Mouse (Mus musculus) forebrain, embryonic 13.5 days (tissue): ENCODE results near the gene Pheta1. TPM values are rescaled to one million over a fixed set of nuclear protein-coding genes. Genes with fewer than 3 reads are reported as not detected.

ENCODE experiments used
- ATAC-seq: fragments of 200-750 bp; cut with Nextera tagmentation; 2 replicates; pipeline ENCODE4 v1.8.0; 2017
- H3K27ac ChIP-seq: fragments of 300-500 bp; sonication (generic); 2 replicates; pipeline ENCODE4 v1.5.1; 2015; ENCODE audit warnings: inconsistent platforms, mild to moderate bottlenecking, moderate library complexity
- H3K27me3 ChIP-seq: fragments of 300-500 bp; sonication (generic); 2 replicates; pipeline ENCODE4 v1.6.1; 2015; ENCODE audit warnings: mild to moderate bottlenecking, inconsistent platforms
- H3K36me3 ChIP-seq: fragments of 300-500 bp; sonication (generic); 2 replicates; pipeline ENCODE4 v1.6.1; 2015; ENCODE audit warnings: mild to moderate bottlenecking, inconsistent platforms; ENCODE audit not compliant: poor library complexity, severe bottlenecking
- H3K4me1 ChIP-seq: fragments of 300-500 bp; sonication (generic); 2 replicates; pipeline ENCODE4 v1.6.1; 2015; ENCODE audit warnings: inconsistent platforms
- H3K4me2 ChIP-seq: fragments of 300-500 bp; sonication (generic); 2 replicates; pipeline ENCODE4 v1.6.1; 2015; ENCODE audit warnings: inconsistent platforms, mild to moderate bottlenecking, moderate library complexity
- H3K4me3 ChIP-seq: fragments of 300-500 bp; sonication (generic); 2 replicates; pipeline ENCODE4 v1.5.1; 2015; ENCODE audit warnings: mild to moderate bottlenecking, inconsistent platforms
- H3K9ac ChIP-seq: fragments of 300-500 bp; sonication (generic); 2 replicates; pipeline ENCODE4 v1.6.1; 2015; ENCODE audit warnings: mild to moderate bottlenecking, inconsistent platforms
- H3K9me3 ChIP-seq: fragments of 300-500 bp; sonication (generic); replicated peaks from 2 replicates; pipeline ENCODE4 v1.6.1; 2016; ENCODE audit warnings: inconsistent platforms
- WGBS: fragments of 180-500 bp; shearing (Covaris S2); methylation state at CpG from one replicate; pipeline ENCODE4 v1.1.7; 2015; 5-methylcytosine and 5-hydroxymethylcytosine counted together
- polyA plus RNA-seq: library from polyadenylated mRNA; unstranded; fragments of >200 nt; fragmentation: Nextera tagmentation; extraction: Ambion mirVana; gene quantifications from 2 replicates; pipeline ENCODE4 v1.2.1, GENCODE M21; 2015

Gene Pheta1
- polyA plus RNA-seq, 1 experiment from 2014 or later: 50.7 TPM

- H3K4me3 ChIP-seq: no peak overlapping the region
- H3K4me2 ChIP-seq: no peak overlapping the region
- no peaks in the 10 kb centered on the region for H3K9me3 ChIP-seq
- ATAC-seq: no peak
- H3K27me3 ChIP-seq: no peaks in the 10 kb centered on the region
- no peak overlapping the region for H3K9ac ChIP-seq
- H3K4me1 ChIP-seq: peaks cover 10% of the 10 kb centered on the region
- no peak overlapping the region for H3K27ac ChIP-seq
- peaks cover 35% of the 10 kb centered on the region for H3K36me3 ChIP-seq
- 84% methylated on average over 12 of the region's 12 CpGs for WGBS
These were observed 28.1 kb downstream of the Pheta1 start for GRCm38 (mm10) chr5:121876901-121877300.

- H3K27ac ChIP-seq: no peak overlapping the region
These were observed 29.9 kb downstream of the Pheta1 start for GRCm38 (mm10) chr5:121878703-121879102.

GRCm38 (mm10) chr5:121879211-121879610 lies 30.4 kb downstream of the Pheta1 start:
- no peaks in the 10 kb centered on the region for H3K9me3 ChIP-seq
- no peak for ATAC-seq
- H3K27me3 ChIP-seq: 0 out of 2 replicates have a peak, but pooled peaks cover 3% of the 10 kb centered on the region
- no peak overlapping the region for H3K4me2 ChIP-seq
- peaks cover 28% of the 10 kb centered on the region for H3K36me3 ChIP-seq
- no peak overlapping the region for H3K4me3 ChIP-seq
- 62% methylated on average over 6 of the region's 6 CpGs for WGBS
- H3K9ac ChIP-seq: no peak overlapping the region
- peaks cover 10% of the 10 kb centered on the region for H3K4me1 ChIP-seq
- H3K27ac ChIP-seq: no peak overlapping the region

More at GRCm38 (mm10) chr5:121878703-121879102, 29.9 kb downstream of the Pheta1 start:
- H3K36me3 ChIP-seq: peaks cover 30% of the 10 kb centered on the region
- 0 out of 2 replicates have a peak, but pooled peaks cover 2% of the 10 kb centered on the region for H3K27me3 ChIP-seq
- peaks cover 10% of the 10 kb centered on the region for H3K4me1 ChIP-seq
- H3K4me3 ChIP-seq: no peak overlapping the region
- 77% methylated on average over 17 of the region's 17 CpGs for WGBS
- ATAC-seq: no peak
- no peak overlapping the region for H3K9ac ChIP-seq
- no peak overlapping the region for H3K4me2 ChIP-seq
- H3K9me3 ChIP-seq: no peaks in the 10 kb centered on the region

GRCm38 (mm10) chr5:121883356-121883755 lies 34.6 kb downstream of the Pheta1 start:
- Histone ChIP-seq H3K4me3 (no peak overlapping the region), H3K4me1 (peaks cover 6% of the 10 kb centered on the region; the same call in 1 of the 2 replicates), H3K36me3 (peaks cover 22% of the 10 kb centered on the region), H3K4me2 (no peak overlapping the region), H3K9ac (no peak overlapping the region), H3K9me3 (peaks cover 5% of the 10 kb centered on the region; the same call in 1 of the 2 replicates), H3K27ac (no peak overlapping the region), H3K27me3 (0 out of 2 replicates have a peak, but pooled peaks cover 3% of the 10 kb centered on the region)
- no peak for ATAC-seq
- 82% methylated on average over 8 of the region's 8 CpGs for WGBS

GRCm38 (mm10) chr5:121889375-121889774 lies 40.6 kb downstream of the Pheta1 start:
- ATAC-seq: peak; percentile 70
- Histone ChIP-seq H3K36me3 (peaks cover 15% of the 10 kb centered on the region), H3K4me2 (no peak overlapping the region), H3K27ac (peak overlapping the region; percentile 86), H3K27me3 (peaks cover 13% of the 10 kb centered on the region), H3K4me1 (peaks cover 33% of the 10 kb centered on the region), H3K9ac (no peak overlapping the region; the same call in 1 of the 2 replicates), H3K4me3 (no peak overlapping the region), H3K9me3 (peaks cover 5% of the 10 kb centered on the region; the same call in 1 of the 2 replicates)
- 14% methylated on average over 13 of the region's 13 CpGs for WGBS

GRCm38 (mm10) chr5:121889819-121890362 lies 41.1 kb downstream of the Pheta1 start:
- 24% methylated on average over 9 of the region's 9 CpGs for WGBS
- no peak overlapping the region for H3K4me2 ChIP-seq
- peaks cover 13% of the 10 kb centered on the region for H3K27me3 ChIP-seq
- H3K9me3 ChIP-seq: peaks cover 5% of the 10 kb centered on the region; the same call in 1 of the 2 replicates
- H3K9ac ChIP-seq: 0 out of 2 replicates have a peak overlapping the region, but pooled peaks have one; percentile 30
- H3K4me3 ChIP-seq: no peak overlapping the region
- H3K36me3 ChIP-seq: peaks cover 15% of the 10 kb centered on the region
- peak overlapping the region; percentile 86 for H3K27ac ChIP-seq
- peaks cover 37% of the 10 kb centered on the region for H3K4me1 ChIP-seq
- peak; percentile 14; the same call in 1 of the 2 replicates for ATAC-seq

GRCm38 (mm10) chr5:121890925-121891324 lies 42.1 kb downstream of the Pheta1 start:
- Histone ChIP-seq H3K36me3 (peaks cover 11% of the 10 kb centered on the region), H3K9me3 (peaks cover 5% of the 10 kb centered on the region; the same call in 1 of the 2 replicates), H3K4me2 (no peak overlapping the region), H3K27ac (no peak overlapping the region), H3K4me1 (peaks cover 47% of the 10 kb centered on the region), H3K9ac (no peak overlapping the region), H3K27me3 (peaks cover 13% of the 10 kb centered on the region), H3K4me3 (no peak overlapping the region)
- ATAC-seq: no peak
- WGBS: 95% methylated on average over 7 of the region's 7 CpGs

- Histone ChIP-seq H3K4me2 (no peak overlapping the region), H3K27ac (peak overlapping the region; percentile 35; the same call in 1 of the 2 replicates), H3K9me3 (peaks cover 5% of the 10 kb centered on the region; the same call in 1 of the 2 replicates), H3K4me3 (no peak overlapping the region), H3K4me1 (peaks cover 58% of the 10 kb centered on the region), H3K27me3 (peaks cover 13% of the 10 kb centered on the region), H3K36me3 (0 out of 2 replicates have a peak, but pooled peaks cover 2% of the 10 kb centered on the region), H3K9ac (no peak overlapping the region)
- WGBS: 78% methylated on average over 14 of the region's 14 CpGs
- ATAC-seq: no peak
These were observed 43.5 kb downstream of the Pheta1 start for GRCm38 (mm10) chr5:121892281-121892680.

- no peak overlapping the region for H3K4me2 ChIP-seq
- no peak for ATAC-seq
- H3K9me3 ChIP-seq: no peaks in the 10 kb centered on the region
- H3K27ac ChIP-seq: no peak overlapping the region
- H3K4me3 ChIP-seq: no peak overlapping the region
- peaks cover 60% of the 10 kb centered on the region for H3K4me1 ChIP-seq
- H3K9ac ChIP-seq: no peak overlapping the region
- no peaks in the 10 kb centered on the region for H3K36me3 ChIP-seq
- WGBS: 41% methylated on average over 3 of the region's 3 CpGs
- H3K27me3 ChIP-seq: peaks cover 13% of the 10 kb centered on the region
These were observed 44.8 kb downstream of the Pheta1 start for GRCm38 (mm10) chr5:121893581-121893980.

- no peak for ATAC-seq
- Histone ChIP-seq H3K4me1 (peaks cover 51% of the 10 kb centered on the region), H3K4me3 (0 out of 2 replicates have a peak overlapping the region, but pooled peaks have one; percentile 4), H3K4me2 (peak overlapping the region; percentile 38), H3K27me3 (peaks cover 13% of the 10 kb centered on the region), H3K9me3 (no peaks in the 10 kb centered on the region), H3K9ac (0 out of 2 replicates have a peak overlapping the region, but pooled peaks have one; percentile 4), H3K36me3 (no peaks in the 10 kb centered on the region), H3K27ac (peak overlapping the region; percentile 68)
- 42% methylated on average over 10 of the region's 10 CpGs for WGBS
These were observed 45.9 kb downstream of the Pheta1 start for GRCm38 (mm10) chr5:121894647-121895046.

GRCm38 (mm10) chr5:121895117-121895756 lies 46.5 kb downstream of the Pheta1 start:
- peaks cover 13% of the 10 kb centered on the region for H3K27me3 ChIP-seq
- H3K4me1 ChIP-seq: peaks cover 45% of the 10 kb centered on the region
- no peaks in the 10 kb centered on the region for H3K36me3 ChIP-seq
- peak overlapping the region; percentile 68 for H3K27ac ChIP-seq
- ATAC-seq: peak; percentile 52
- WGBS: 29% methylated on average over 24 of the region's 24 CpGs
- H3K4me2 ChIP-seq: peak overlapping the region; percentile 38
- no peak overlapping the region for H3K4me3 ChIP-seq
- no peaks in the 10 kb centered on the region for H3K9me3 ChIP-seq
- peak overlapping the region; percentile 45; the same call in 1 of the 2 replicates for H3K9ac ChIP-seq
